Mouse (Mus musculus): ENCODE measurements around the gene Selenos. TPM values are rescaled to one million over a fixed set of nuclear protein-coding genes. Genes with fewer than 3 reads are reported as not detected.

The Selenos gene
- polyA plus RNA-seq, 1 experiment from 2014 or later: 103 TPM

DNA sequence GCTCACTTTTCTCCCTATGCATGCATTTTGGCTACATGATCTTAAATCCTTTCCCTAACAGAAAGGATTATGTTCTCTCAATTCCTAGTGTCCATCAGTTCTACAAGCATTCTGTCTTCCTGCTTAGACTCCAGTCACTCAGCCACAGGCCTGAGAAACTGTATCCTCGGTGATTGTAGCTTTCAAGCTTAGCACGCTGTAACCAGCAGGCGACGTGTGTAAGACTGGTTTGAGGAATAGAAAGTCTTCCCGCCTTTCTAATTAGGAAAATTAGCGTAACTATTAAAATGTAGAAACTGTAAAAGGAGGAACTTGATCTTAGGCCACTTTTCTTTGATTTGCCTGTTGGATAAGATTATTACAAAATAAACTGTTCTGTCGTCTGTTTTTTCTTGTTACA lies 39.3 kb downstream of the Selenos start:
- Histone ChIP-seq H3K27me3 (ENCODE audit: insufficient read depth, low read length) (no peaks in the 10 kb centered on the region), H3K9ac (replicated peaks) (no peak overlapping the region), H3K27ac (ENCODE audit: low read depth) (no peak overlapping the region), H3K4me2 (ENCODE audit: low read depth, low read length) (no peak overlapping the region), H3K4me3 (ENCODE audit: low read depth, low read length) (no peak overlapping the region), H3K36me3 (replicated peaks; ENCODE audit: insufficient read depth, low read length) (no peaks in the 10 kb centered on the region), H3K9me3 (ENCODE audit: low read length) (no peaks in the 10 kb centered on the region), H3K4me1 (ENCODE audit: insufficient read depth) (peaks cover 36% of the 10 kb centered on the region)
- no peak for DNase-seq
- TF ChIP-seq EP300 (IDR thresholded peaks at IDR 0.05; ENCODE audit: low read depth) (no peak), CTCF (IDR thresholded peaks at IDR 0.05; ENCODE audit: low read depth) (no peak)
- 67% methylated on average over 7 of the region's 7 CpGs for WGBS (ENCODE audit: insufficient replicate concordance)
- no peak for ATAC-seq

GRCm38 (mm10) chr7:66120139-66120538 lies 40.7 kb downstream of the Selenos start:
- TF ChIP-seq EP300 (IDR thresholded peaks at IDR 0.05; ENCODE audit: low read depth): no peak
- no peak for TF ChIP-seq CTCF (IDR thresholded peaks at IDR 0.05; ENCODE audit: low read depth)
- H3K4me3 ChIP-seq (ENCODE audit: low read depth, low read length): no peak overlapping the region
- WGBS (ENCODE audit: insufficient replicate concordance): 51% methylated on average over 1 of the region's 1 CpGs
- no peaks in the 10 kb centered on the region for H3K9me3 ChIP-seq (ENCODE audit: low read length)
- peak overlapping the region; percentile 46; the same call in 1 of the 2 replicates for H3K27ac ChIP-seq (ENCODE audit: low read depth)
- DNase-seq: no peak
- H3K36me3 ChIP-seq (replicated peaks; ENCODE audit: insufficient read depth, low read length): no peaks in the 10 kb centered on the region
- no peaks in the 10 kb centered on the region for H3K27me3 ChIP-seq (ENCODE audit: insufficient read depth, low read length)
- no peak overlapping the region for H3K9ac ChIP-seq (replicated peaks)
- ATAC-seq: no peak
- no peak overlapping the region for H3K4me2 ChIP-seq (ENCODE audit: low read depth, low read length)
- peaks cover 30% of the 10 kb centered on the region for H3K4me1 ChIP-seq (ENCODE audit: insufficient read depth)

- WGBS (ENCODE audit: insufficient replicate concordance): 38% methylated on average over 7 of the region's 7 CpGs
- no peak overlapping the region for H3K4me3 ChIP-seq (ENCODE audit: low read depth, low read length)
- peaks cover 23% of the 10 kb centered on the region for H3K4me1 ChIP-seq (ENCODE audit: insufficient read depth)
- ATAC-seq (0 out of 2 replicates have a peak, but pooled peaks have one; percentile 21), DNase-seq (no peak)
- TF ChIP-seq CTCF (IDR thresholded peaks at IDR 0.05; ENCODE audit: low read depth) (no peak), EP300 (IDR thresholded peaks at IDR 0.05; ENCODE audit: low read depth) (no peak)
- no peak overlapping the region for H3K9ac ChIP-seq (replicated peaks)
- no peaks in the 10 kb centered on the region for H3K27me3 ChIP-seq (ENCODE audit: insufficient read depth, low read length)
- H3K27ac ChIP-seq (ENCODE audit: low read depth): peak overlapping the region; percentile 46
- H3K4me2 ChIP-seq (ENCODE audit: low read depth, low read length): peak overlapping the region; percentile 38
- 0 out of 2 replicates have a peak, but pooled peaks cover 5% of the 10 kb centered on the region for H3K36me3 ChIP-seq (replicated peaks; ENCODE audit: insufficient read depth, low read length)
- no peaks in the 10 kb centered on the region for H3K9me3 ChIP-seq (ENCODE audit: low read length)
These were observed 41.4 kb downstream of the Selenos start for GRCm38 (mm10) chr7:66120702-66121396.

GRCm38 (mm10) chr7:66124551-66124968 lies 45.1 kb downstream of the Selenos start:
- H3K27me3 ChIP-seq (ENCODE audit: insufficient read depth, low read length): no peaks in the 10 kb centered on the region
- DNase-seq (peak; percentile 31), ATAC-seq (peak; percentile 43)
- TF ChIP-seq EP300 (IDR thresholded peaks at IDR 0.05; ENCODE audit: low read depth) (no peak), CTCF (IDR thresholded peaks at IDR 0.05; ENCODE audit: low read depth) (no peak)
- H3K27ac ChIP-seq (ENCODE audit: low read depth): 0 out of 2 replicates have a peak overlapping the region, but pooled peaks have one; percentile 11
- peaks cover 13% of the 10 kb centered on the region; the same call in 1 of the 2 replicates for H3K36me3 ChIP-seq (replicated peaks; ENCODE audit: insufficient read depth, low read length)
- H3K4me1 ChIP-seq (ENCODE audit: insufficient read depth): peaks cover 11% of the 10 kb centered on the region
- no peak overlapping the region for H3K4me3 ChIP-seq (ENCODE audit: low read depth, low read length)
- no peak overlapping the region for H3K4me2 ChIP-seq (ENCODE audit: low read depth, low read length)
- H3K9ac ChIP-seq (replicated peaks): no peak overlapping the region
- H3K9me3 ChIP-seq (ENCODE audit: low read length): no peaks in the 10 kb centered on the region
- WGBS (ENCODE audit: insufficient replicate concordance): 62% methylated on average over 11 of the region's 11 CpGs

DNA sequence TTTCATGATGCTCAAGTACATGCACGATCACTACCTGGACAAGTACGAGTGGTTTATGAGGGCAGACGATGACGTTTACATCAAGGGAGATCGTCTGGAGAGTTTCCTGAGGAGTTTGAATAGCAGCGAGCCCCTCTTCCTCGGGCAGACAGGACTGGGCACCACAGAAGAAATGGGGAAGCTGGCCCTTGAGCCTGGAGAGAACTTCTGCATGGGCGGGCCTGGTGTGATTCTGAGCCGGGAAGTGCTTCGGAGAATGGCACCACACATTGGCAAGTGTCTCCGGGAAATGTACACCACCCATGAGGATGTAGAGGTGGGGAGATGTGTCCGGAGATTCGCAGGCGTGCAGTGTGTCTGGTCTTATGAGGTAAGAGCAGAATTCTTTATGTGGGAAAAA lies 45.9 kb downstream of the Selenos start:
- ATAC-seq: 0 out of 2 replicates have a peak, but pooled peaks have one; percentile 21
- 63% methylated on average over 14 of the region's 14 CpGs for WGBS (ENCODE audit: insufficient replicate concordance)
- Histone ChIP-seq H3K9me3 (ENCODE audit: low read length) (no peaks in the 10 kb centered on the region), H3K4me1 (ENCODE audit: insufficient read depth) (peaks cover 9% of the 10 kb centered on the region), H3K36me3 (replicated peaks; ENCODE audit: insufficient read depth, low read length) (peaks cover 13% of the 10 kb centered on the region; the same call in 1 of the 2 replicates), H3K9ac (replicated peaks) (no peak overlapping the region), H3K27ac (ENCODE audit: low read depth) (peak overlapping the region; percentile 11; the same call in 1 of the 2 replicates), H3K27me3 (ENCODE audit: insufficient read depth, low read length) (no peaks in the 10 kb centered on the region), H3K4me2 (ENCODE audit: low read depth, low read length) (no peak overlapping the region), H3K4me3 (ENCODE audit: low read depth, low read length) (no peak overlapping the region)
- no peak for DNase-seq
- no peak for TF ChIP-seq EP300 (IDR thresholded peaks at IDR 0.05; ENCODE audit: low read depth)
- TF ChIP-seq CTCF (IDR thresholded peaks at IDR 0.05; ENCODE audit: low read depth): no peak

- Histone ChIP-seq H3K4me1 (ENCODE audit: insufficient read depth) (peaks cover 4% of the 10 kb centered on the region), H3K27me3 (ENCODE audit: insufficient read depth, low read length) (no peaks in the 10 kb centered on the region), H3K4me2 (ENCODE audit: low read depth, low read length) (no peak overlapping the region), H3K36me3 (replicated peaks; ENCODE audit: insufficient read depth, low read length) (peaks cover 13% of the 10 kb centered on the region; the same call in 1 of the 2 replicates), H3K4me3 (ENCODE audit: low read depth, low read length) (no peak overlapping the region), H3K9ac (replicated peaks) (no peak overlapping the region), H3K27ac (ENCODE audit: low read depth) (no peak overlapping the region), H3K9me3 (ENCODE audit: low read length) (no peaks in the 10 kb centered on the region)
- no peak for DNase-seq
- 84% methylated on average over 4 of the region's 4 CpGs for WGBS (ENCODE audit: insufficient replicate concordance)
- no peak for TF ChIP-seq EP300 (IDR thresholded peaks at IDR 0.05; ENCODE audit: low read depth)
- TF ChIP-seq CTCF (IDR thresholded peaks at IDR 0.05; ENCODE audit: low read depth): no peak
- ATAC-seq: no peak
These were observed 48.6 kb downstream of the Selenos start for GRCm38 (mm10) chr7:66127951-66128645.

All from liver, postnatal 0 days (tissue).